Mouse (Mus musculus): ENCODE measurements around the gene Cd3d.

GRCm38 (mm10) chr9:44994962-44995361 is 13.4 kb downstream of the Cd3d start:
- TF ChIP-seq CTCF (IDR thresholded peaks at IDR 0.05; ENCODE audit: control insufficient read depth, insufficient read depth, low read length) (no peak), POLR2A (IDR thresholded peaks at IDR 0.05; ENCODE audit: borderline replicate concordance, control insufficient read depth, low read depth, low read length) (no peak)
